Mouse (Mus musculus) heart, adult 2 months (tissue): ENCODE measurements at regions not wholly inside any gene's neighbourhood (a gene's known extent, or its start where the extent isn't known, plus 50 kb on each side); places are given as distances from the start of the nearest gene placed in this dataset.

Source experiments
- DNase-seq, 2 experiments: peaks; one replicate each; pipeline ENCODE4 v3.0.0; 2021
- H3K27ac ChIP-seq: fragments of 200-600 bp; 2 replicates; pipeline ENCODE4 v1.8.1; 2022
- H3K27me3 ChIP-seq: fragments of 200-500 bp; 2 replicates; pipeline ENCODE4 v1.6.1; 2012; ENCODE audit warnings: mild to moderate bottlenecking, low read length, inconsistent platforms, mixed read lengths; ENCODE audit not compliant: control insufficient read depth, insufficient read depth
- H3K36me3 ChIP-seq: fragments of 200-500 bp; 2 replicates; pipeline ENCODE4 v1.6.1; 2012; ENCODE audit warnings: low read length, inconsistent platforms; ENCODE audit not compliant: control insufficient read depth, insufficient read depth
- H3K4me1 ChIP-seq: fragments of 200-500 bp; 2 replicates; pipeline ENCODE4 v1.6.1; 2011; ENCODE audit warnings: low read length; ENCODE audit not compliant: control insufficient read depth, insufficient read depth
- H3K4me3 ChIP-seq: fragments of 200-600 bp; 2 replicates; pipeline ENCODE4 v1.8.1; 2022
- H3K79me2 ChIP-seq: fragments of 200-500 bp; replicated peaks from 2 replicates; pipeline ENCODE4 v1.6.1; 2012; ENCODE audit warnings: mild to moderate bottlenecking, inconsistent platforms, low read length, moderate library complexity, mixed read lengths; ENCODE audit not compliant: control insufficient read depth, insufficient read depth
- H3K9ac ChIP-seq: fragments of 200-500 bp; 2 replicates; pipeline ENCODE4 v1.6.1; 2012; ENCODE audit warnings: low read depth, mild to moderate bottlenecking, control low read depth, inconsistent platforms, low read length, mixed read lengths
- CTCF ChIP-seq: fragments of 200-600 bp; IDR thresholded peaks from 2 replicates; pipeline ENCODE4 v1.8.1; 2022; ENCODE audit warnings: antibody characterized with exemption, mild to moderate bottlenecking, moderate library complexity
- EP300 ChIP-seq: fragments of 200-500 bp; IDR thresholded peaks from 2 replicates; pipeline ENCODE4 v1.6.1; 2011; ENCODE audit warnings: low read depth, low read length, control low read depth; ENCODE audit not compliant: insufficient read depth
- POLR2A ChIP-seq: fragments of 200-500 bp; IDR thresholded peaks from 2 replicates; pipeline ENCODE4 v1.6.1; 2011; ENCODE audit warnings: mild to moderate bottlenecking, low read depth, low read length, control low read depth; ENCODE audit not compliant: insufficient read depth
- WGBS: fragments of 180-500 bp; shearing (Covaris S2); methylation state at CpG from one replicate; pipeline ENCODE4 v1.1.7; 2018; 5-methylcytosine and 5-hydroxymethylcytosine counted together
- intact Hi-C: fragments of 180-260 bp; cut with DNase I; formaldehyde crosslinking; loops from one replicate; pipeline ENCODE4 v1.15.1; 2025

DNA sequence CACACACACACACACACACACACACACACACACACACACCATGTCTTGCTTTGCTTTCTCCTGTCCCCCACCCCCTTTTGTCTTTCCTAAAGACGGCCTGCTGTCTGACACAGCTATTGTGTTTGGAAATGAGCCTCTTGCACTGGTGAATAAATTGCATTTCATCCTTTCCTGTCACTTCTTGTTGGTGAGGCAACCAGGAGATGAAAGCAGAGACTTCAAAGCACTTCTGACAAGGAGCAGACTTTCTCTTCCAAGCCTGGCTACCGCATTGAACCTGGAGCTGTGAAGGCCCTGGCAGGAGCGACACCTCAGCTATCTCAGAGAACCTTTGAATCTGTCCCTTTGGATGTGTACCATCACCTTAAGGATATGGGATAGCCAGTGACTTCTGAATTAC is 199.4 kb upstream of the Ncam1 start:
- 70% methylated on average over 3 of the region's 3 CpGs for WGBS
- Histone ChIP-seq H3K9ac (no peak overlapping the region), H3K4me1 (peaks cover 4% of the 10 kb centered on the region; the same call in 1 of the 2 replicates), H3K4me3 (no peak overlapping the region), H3K36me3 (no peaks in the 10 kb centered on the region), H3K79me2 (no peaks in the 10 kb centered on the region), H3K27me3 (no peaks in the 10 kb centered on the region), H3K27ac (no peak overlapping the region)
- no peak for DNase-seq
- intact Hi-C loops: no loop called here
- TF ChIP-seq POLR2A (no peak), EP300 (no peak), CTCF (no peak)

DNA sequence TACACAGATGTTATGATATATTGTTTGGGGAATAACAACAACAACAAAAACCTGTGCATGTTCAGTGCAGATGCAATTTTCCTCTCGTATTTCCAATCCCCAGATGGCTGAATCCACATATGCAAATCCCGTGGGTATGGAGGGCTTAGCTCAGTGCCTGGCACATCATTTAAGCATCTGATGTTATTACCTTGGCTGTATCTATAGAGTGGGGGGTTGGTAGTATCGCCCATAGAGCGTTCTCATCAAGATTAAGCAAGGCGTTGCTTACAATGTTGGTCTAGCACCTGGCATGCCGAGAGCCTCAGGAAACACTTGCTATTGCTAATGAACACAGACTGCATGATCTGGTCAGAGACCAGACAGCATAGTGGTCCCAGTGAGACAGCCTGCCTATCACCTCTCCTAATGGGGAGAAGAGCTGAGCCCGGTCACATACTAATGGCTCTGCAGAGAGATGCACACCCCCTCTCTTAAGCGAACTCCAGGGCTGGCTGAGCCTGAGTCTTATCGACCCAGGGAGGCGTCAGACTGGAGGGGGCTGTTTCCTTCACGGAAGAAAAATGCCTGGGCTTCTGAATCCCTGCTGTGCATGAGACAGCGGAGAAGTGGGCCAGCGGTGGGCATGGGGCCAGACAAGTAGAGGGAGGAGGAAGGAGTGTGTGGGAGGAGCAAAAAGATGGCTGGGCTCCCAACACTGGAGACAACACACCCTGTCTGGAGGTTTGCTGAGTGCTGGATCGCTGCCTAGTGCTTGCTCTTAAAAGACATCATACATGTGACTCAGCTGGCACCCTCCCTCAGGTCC is 190.9 kb upstream of the Ncam1 start:
- H3K79me2 ChIP-seq: no peaks in the 10 kb centered on the region
- H3K27me3 ChIP-seq: no peaks in the 10 kb centered on the region
- no peak overlapping the region for H3K27ac ChIP-seq
- 27% methylated on average over 14 of the region's 14 CpGs for WGBS
- H3K4me1 ChIP-seq: peaks cover 6% of the 10 kb centered on the region
- no peak for TF ChIP-seq EP300
- no peak for TF ChIP-seq CTCF
- TF ChIP-seq POLR2A: no peak
- no peaks in the 10 kb centered on the region for H3K36me3 ChIP-seq
- H3K4me3 ChIP-seq: no peak overlapping the region
- intact Hi-C loops: no loop called here
- no peak overlapping the region for H3K9ac ChIP-seq
- peak; percentile 86 to 89 for DNase-seq

DNA sequence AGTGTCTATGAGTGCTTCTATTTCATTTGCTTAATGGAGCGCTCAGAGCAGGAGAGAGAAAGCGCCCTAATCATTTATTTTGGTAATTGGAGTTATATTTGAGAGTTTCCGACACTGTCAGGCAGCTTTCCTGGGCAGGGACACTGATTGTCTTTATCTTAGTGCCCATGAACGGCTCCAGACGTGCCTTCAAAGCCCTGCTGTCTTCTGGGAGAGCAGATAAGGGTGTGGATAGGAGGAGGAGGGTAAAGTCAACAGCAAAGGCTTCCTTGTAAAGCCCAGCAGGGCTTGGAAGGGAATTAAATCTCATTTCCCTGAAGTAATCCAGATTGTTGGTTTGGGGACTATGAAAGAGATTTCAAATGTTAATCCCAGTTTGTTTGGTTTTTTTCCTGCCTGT is 189.3 kb upstream of the Ncam1 start:
- Histone ChIP-seq H3K27me3 (no peaks in the 10 kb centered on the region), H3K4me1 (peaks cover 6% of the 10 kb centered on the region), H3K79me2 (no peaks in the 10 kb centered on the region), H3K36me3 (no peaks in the 10 kb centered on the region), H3K9ac (no peak overlapping the region), H3K4me3 (no peak overlapping the region), H3K27ac (no peak overlapping the region)
- 27% methylated on average over 5 of the region's 5 CpGs for WGBS
- no peak for TF ChIP-seq EP300
- intact Hi-C loops: no loop called here
- no peak for DNase-seq

GRCm38 (mm10) chr9:49987481-49987880 is 188.8 kb upstream of the Ncam1 start:
- Histone ChIP-seq H3K4me1 (peaks cover 6% of the 10 kb centered on the region), H3K79me2 (no peaks in the 10 kb centered on the region), H3K4me3 (no peak overlapping the region), H3K27ac (no peak overlapping the region), H3K9ac (no peak overlapping the region), H3K36me3 (no peaks in the 10 kb centered on the region), H3K27me3 (no peaks in the 10 kb centered on the region)
- intact Hi-C loops: no loop called here
- TF ChIP-seq POLR2A: no peak
- no peak for TF ChIP-seq CTCF
- DNase-seq: peak in 1 of 2 experiments; percentile 8

GRCm38 (mm10) chr9:49980344-49981207 is 181.9 kb upstream of the Ncam1 start:
- H3K9ac ChIP-seq: no peak overlapping the region
- intact Hi-C loops: no loop called here
- no peak overlapping the region for H3K27ac ChIP-seq
- WGBS: 16% methylated on average over 7 of the region's 7 CpGs
- H3K4me3 ChIP-seq: no peak overlapping the region
- H3K79me2 ChIP-seq: no peaks in the 10 kb centered on the region
- H3K27me3 ChIP-seq: no peaks in the 10 kb centered on the region
- peaks cover 15% of the 10 kb centered on the region for H3K4me1 ChIP-seq
- TF ChIP-seq POLR2A: no peak
- TF ChIP-seq CTCF: no peak
- no peak for TF ChIP-seq EP300
- DNase-seq: peak in 1 of 2 experiments; percentile 37
- H3K36me3 ChIP-seq: no peaks in the 10 kb centered on the region
